Mouse (Mus musculus): ENCODE data around the gene Lima1. TPM values are rescaled to one million over a fixed set of nuclear protein-coding genes. Genes with fewer than 3 reads are reported as not detected.
A peak's percentile ranks its signal among the peaks of the same experiment; 100 is the strongest.

Lima1 gene
- polyA plus RNA-seq, 1 experiment from 2014 or later, result 14.5 TPM

- Histone ChIP-seq H3K4me3 (replicated peaks; ENCODE audit: low read length) (peak overlapping the region; percentile 21), H3K36me3 (replicated peaks; ENCODE audit: control insufficient read depth, insufficient read depth) (no peaks in the 10 kb centered on the region), H3K9ac (peak overlapping the region; percentile 49), H3K4me1 (replicated peaks; ENCODE audit: control insufficient read depth, insufficient read depth, low read length) (peaks cover 17% of the 10 kb centered on the region), H3K9me3 (ENCODE audit: control insufficient read depth, low read length) (no peaks in the 10 kb centered on the region), H3K27me3 (ENCODE audit: control insufficient read depth, insufficient read depth, low read length) (no peaks in the 10 kb centered on the region), H3K4me2 (replicated peaks) (peak overlapping the region; percentile 27), H3K27ac (peak overlapping the region; percentile 78)
- DNase-seq (ENCODE audit: low spot score) (peak; percentile 56), ATAC-seq (ENCODE audit: low FRiP score) (peak; percentile 53; the same call in 1 of the 2 replicates)
- 14% methylated on average over 13 of the region's 13 CpGs for WGBS
Measured at GRCm38 (mm10) chr15:99818321-99819108, 56.7 kb downstream of the Lima1 start.

GRCm38 (mm10) chr15:99817343-99818235 is 57.7 kb downstream of the Lima1 start:
- Histone ChIP-seq H3K27ac (peak overlapping the region; percentile 78), H3K4me1 (replicated peaks; ENCODE audit: control insufficient read depth, insufficient read depth, low read length) (peaks cover 17% of the 10 kb centered on the region), H3K36me3 (replicated peaks; ENCODE audit: control insufficient read depth, insufficient read depth) (no peaks in the 10 kb centered on the region), H3K27me3 (ENCODE audit: control insufficient read depth, insufficient read depth, low read length) (no peaks in the 10 kb centered on the region), H3K9me3 (ENCODE audit: control insufficient read depth, low read length) (no peaks in the 10 kb centered on the region), H3K9ac (no peak overlapping the region; the same call in 1 of the 2 replicates), H3K4me2 (replicated peaks) (peak overlapping the region; percentile 27), H3K4me3 (replicated peaks; ENCODE audit: low read length) (peak overlapping the region; percentile 21; the same call in 1 of the 2 replicates)
- WGBS, result 31% methylated on average over 8 of the region's 8 CpGs
- ATAC-seq (ENCODE audit: low FRiP score) (no peak), DNase-seq (ENCODE audit: low spot score) (no peak)

GRCm38 (mm10) chr15:99815999-99816398 is 59.3 kb downstream of the Lima1 start:
- Histone ChIP-seq H3K27ac (no peak overlapping the region), H3K4me3 (replicated peaks; ENCODE audit: low read length) (no peak overlapping the region)
- no peak for DNase-seq (ENCODE audit: low spot score)

GRCm38 (mm10) chr15:99814554-99815260 is 60.5 kb downstream of the Lima1 start:
- DNase-seq (ENCODE audit: low spot score) (no peak), ATAC-seq (ENCODE audit: low FRiP score) (no peak)
- Histone ChIP-seq H3K27me3 (ENCODE audit: control insufficient read depth, insufficient read depth, low read length) (no peaks in the 10 kb centered on the region), H3K9me3 (ENCODE audit: control insufficient read depth, low read length) (no peaks in the 10 kb centered on the region), H3K27ac (no peak overlapping the region), H3K36me3 (replicated peaks; ENCODE audit: control insufficient read depth, insufficient read depth) (no peaks in the 10 kb centered on the region), H3K4me1 (replicated peaks; ENCODE audit: control insufficient read depth, insufficient read depth, low read length) (peaks cover 17% of the 10 kb centered on the region), H3K4me2 (replicated peaks) (no peak overlapping the region), H3K4me3 (replicated peaks; ENCODE audit: low read length) (no peak overlapping the region), H3K9ac (no peak overlapping the region)
- WGBS, result 85% methylated on average over 24 of the region's 24 CpGs

More at GRCm38 (mm10) chr15:99815999-99816398, 59.3 kb downstream of the Lima1 start:
- H3K9me3 ChIP-seq (ENCODE audit: control insufficient read depth, low read length), result no peaks in the 10 kb centered on the region
- no peak for ATAC-seq (ENCODE audit: low FRiP score)
- WGBS, result 90% methylated on average over 4 of the region's 4 CpGs
- no peak overlapping the region for H3K9ac ChIP-seq
- H3K4me2 ChIP-seq (replicated peaks), result no peak overlapping the region
- H3K27me3 ChIP-seq (ENCODE audit: control insufficient read depth, insufficient read depth, low read length), result no peaks in the 10 kb centered on the region
- H3K36me3 ChIP-seq (replicated peaks; ENCODE audit: control insufficient read depth, insufficient read depth), result no peaks in the 10 kb centered on the region
- H3K4me1 ChIP-seq (replicated peaks; ENCODE audit: control insufficient read depth, insufficient read depth, low read length), result peaks cover 17% of the 10 kb centered on the region

- Histone ChIP-seq H3K4me3 (replicated peaks; ENCODE audit: low read length) (no peak overlapping the region), H3K9me3 (ENCODE audit: control insufficient read depth, low read length) (no peaks in the 10 kb centered on the region), H3K4me2 (replicated peaks) (no peak overlapping the region), H3K36me3 (replicated peaks; ENCODE audit: control insufficient read depth, insufficient read depth) (no peaks in the 10 kb centered on the region), H3K9ac (no peak overlapping the region), H3K27ac (no peak overlapping the region), H3K4me1 (replicated peaks; ENCODE audit: control insufficient read depth, insufficient read depth, low read length) (peaks cover 9% of the 10 kb centered on the region), H3K27me3 (ENCODE audit: control insufficient read depth, insufficient read depth, low read length) (no peaks in the 10 kb centered on the region)
- WGBS, result 96% methylated on average over 6 of the region's 6 CpGs
- ATAC-seq (ENCODE audit: low FRiP score) (no peak), DNase-seq (ENCODE audit: low spot score) (no peak)
Measured at GRCm38 (mm10) chr15:99813639-99814038, 61.6 kb downstream of the Lima1 start.

GRCm38 (mm10) chr15:99812097-99812496 is 63.2 kb downstream of the Lima1 start:
- 76% methylated on average over 7 of the region's 7 CpGs for WGBS
- Histone ChIP-seq H3K27me3 (ENCODE audit: control insufficient read depth, insufficient read depth, low read length) (no peaks in the 10 kb centered on the region), H3K27ac (no peak overlapping the region), H3K36me3 (replicated peaks; ENCODE audit: control insufficient read depth, insufficient read depth) (no peaks in the 10 kb centered on the region), H3K4me2 (replicated peaks) (no peak overlapping the region), H3K9ac (no peak overlapping the region), H3K4me3 (replicated peaks; ENCODE audit: low read length) (no peak overlapping the region), H3K4me1 (replicated peaks; ENCODE audit: control insufficient read depth, insufficient read depth, low read length) (peaks cover 14% of the 10 kb centered on the region), H3K9me3 (ENCODE audit: control insufficient read depth, low read length) (no peaks in the 10 kb centered on the region)
- ATAC-seq (ENCODE audit: low FRiP score), result no peak
- DNase-seq (ENCODE audit: low spot score), result no peak

GRCm38 (mm10) chr15:99807776-99808735 is 67.2 kb downstream of the Lima1 start:
- Histone ChIP-seq H3K9ac (peak overlapping the region; percentile 26), H3K27ac (peak overlapping the region; percentile 90), H3K4me1 (replicated peaks; ENCODE audit: control insufficient read depth, insufficient read depth, low read length) (peaks cover 27% of the 10 kb centered on the region), H3K9me3 (ENCODE audit: control insufficient read depth, low read length) (no peaks in the 10 kb centered on the region), H3K36me3 (replicated peaks; ENCODE audit: control insufficient read depth, insufficient read depth) (no peaks in the 10 kb centered on the region), H3K4me2 (replicated peaks) (peak overlapping the region; percentile 33), H3K4me3 (replicated peaks; ENCODE audit: low read length) (no peak overlapping the region), H3K27me3 (ENCODE audit: control insufficient read depth, insufficient read depth, low read length) (no peaks in the 10 kb centered on the region)
- WGBS, result 24% methylated on average over 21 of the region's 21 CpGs
- peak; percentile 62 for DNase-seq (ENCODE audit: low spot score)
- ATAC-seq (ENCODE audit: low FRiP score), result peak; percentile 88

- Histone ChIP-seq H3K4me3 (replicated peaks; ENCODE audit: low read length) (no peak overlapping the region), H3K36me3 (replicated peaks; ENCODE audit: control insufficient read depth, insufficient read depth) (no peaks in the 10 kb centered on the region), H3K27me3 (ENCODE audit: control insufficient read depth, insufficient read depth, low read length) (no peaks in the 10 kb centered on the region), H3K4me2 (replicated peaks) (no peak overlapping the region), H3K4me1 (replicated peaks; ENCODE audit: control insufficient read depth, insufficient read depth, low read length) (peaks cover 29% of the 10 kb centered on the region), H3K9ac (no peak overlapping the region), H3K27ac (0 out of 2 replicates have a peak overlapping the region, but pooled peaks have one; percentile 32), H3K9me3 (ENCODE audit: control insufficient read depth, low read length) (no peaks in the 10 kb centered on the region)
- ATAC-seq (ENCODE audit: low FRiP score) (no peak), DNase-seq (ENCODE audit: low spot score) (no peak)
- WGBS, result 14% methylated on average over 7 of the region's 7 CpGs
Measured at GRCm38 (mm10) chr15:99806171-99806570, 69.1 kb downstream of the Lima1 start.
